Mouse (Mus musculus): ENCODE measurements around the gene Ptprr. TPM values are rescaled to one million over a fixed set of nuclear protein-coding genes. Genes with fewer than 3 reads are reported as not detected.

The Ptprr gene
- polyA plus RNA-seq, 1 experiment from 2014 or later = 6.5 TPM

DNA sequence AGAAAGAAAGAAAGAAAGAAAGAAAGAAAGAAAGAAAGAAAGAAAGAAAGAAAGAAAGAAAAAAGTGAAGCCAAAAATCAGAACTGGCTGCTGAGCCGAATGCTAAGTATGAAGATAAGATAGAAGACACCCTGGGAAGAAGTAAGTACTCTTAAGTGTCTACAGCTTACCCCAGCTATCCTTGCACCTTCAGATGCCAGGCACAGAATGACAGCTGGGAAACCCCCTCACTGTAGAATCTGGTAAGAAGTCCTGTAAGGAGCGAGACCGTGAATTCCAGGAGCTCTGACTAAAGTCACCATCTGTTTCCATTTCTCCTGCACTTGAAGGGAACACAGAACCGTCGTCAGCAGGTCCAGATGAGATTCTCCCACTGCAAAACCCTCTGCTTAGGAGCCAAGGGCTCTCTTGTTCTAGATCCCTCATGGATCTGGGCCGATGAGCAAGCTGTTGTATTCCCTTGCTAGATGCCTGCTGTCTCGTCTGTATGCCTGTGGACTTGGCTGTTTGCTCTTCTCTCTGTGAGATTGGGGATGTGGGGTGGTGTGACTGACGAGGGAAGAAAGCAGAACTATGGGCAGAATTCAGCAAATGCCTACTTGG lies 273.2 kb downstream of the Ptprr start:
- Histone ChIP-seq H3K27ac (replicated peaks; ENCODE audit: low read depth, low read length) (no peak overlapping the region), H3K9me3 (ENCODE audit: control insufficient read depth, low read length) (no peaks in the 10 kb centered on the region), H3K4me1 (ENCODE audit: control insufficient read depth, insufficient read depth, low read length) (no peaks in the 10 kb centered on the region), H3K27me3 (replicated peaks; ENCODE audit: control insufficient read depth, insufficient read depth, low read length) (no peaks in the 10 kb centered on the region), H3K9ac (ENCODE audit: low read depth, low read length) (no peak overlapping the region), H3K36me3 (ENCODE audit: control insufficient read depth, insufficient read depth, low read length) (no peaks in the 10 kb centered on the region), H3K4me2 (ENCODE audit: low read depth, low read length) (no peak overlapping the region), H3K4me3 (ENCODE audit: low read depth, low read length) (no peak overlapping the region)
- 52% methylated on average over 8 of the region's 8 CpGs for WGBS
- no peak for DNase-seq (ENCODE audit: low spot score)
- ATAC-seq (ENCODE audit: low read depth) = no peak

DNA sequence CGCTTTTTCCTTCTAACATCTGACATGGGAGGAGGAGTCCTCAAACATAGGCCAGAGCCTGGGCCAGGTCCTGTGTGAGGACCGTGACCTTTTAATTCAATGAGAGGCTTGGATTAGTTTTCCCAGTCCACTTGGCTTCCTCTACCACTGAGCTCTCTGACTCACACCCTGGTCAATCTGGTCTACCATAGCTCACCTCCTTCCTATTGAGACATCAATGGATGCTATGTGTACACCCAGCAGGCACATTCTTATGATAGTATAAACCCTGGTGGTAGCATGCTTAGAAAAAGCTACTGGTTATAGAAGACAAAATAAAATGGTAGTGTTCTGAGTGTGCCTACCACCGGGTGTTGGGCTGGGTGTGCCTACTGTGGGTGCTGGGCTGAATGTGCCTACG lies 278.4 kb downstream of the Ptprr start:
- H3K9ac ChIP-seq (ENCODE audit: low read depth, low read length) = no peak overlapping the region
- no peaks in the 10 kb centered on the region for H3K9me3 ChIP-seq (ENCODE audit: control insufficient read depth, low read length)
- 89% methylated on average over 4 of the region's 4 CpGs for WGBS
- no peak overlapping the region for H3K4me3 ChIP-seq (ENCODE audit: low read depth, low read length)
- no peak overlapping the region for H3K4me2 ChIP-seq (ENCODE audit: low read depth, low read length)
- 0 out of 2 replicates have a peak, but pooled peaks cover 3% of the 10 kb centered on the region for H3K4me1 ChIP-seq (ENCODE audit: control insufficient read depth, insufficient read depth, low read length)
- no peak for ATAC-seq (ENCODE audit: low read depth)
- DNase-seq (ENCODE audit: low spot score) = no peak
- no peak overlapping the region for H3K27ac ChIP-seq (replicated peaks; ENCODE audit: low read depth, low read length)
- H3K27me3 ChIP-seq (replicated peaks; ENCODE audit: control insufficient read depth, insufficient read depth, low read length) = peaks cover 16% of the 10 kb centered on the region
- H3K36me3 ChIP-seq (ENCODE audit: control insufficient read depth, insufficient read depth, low read length) = no peaks in the 10 kb centered on the region

DNA sequence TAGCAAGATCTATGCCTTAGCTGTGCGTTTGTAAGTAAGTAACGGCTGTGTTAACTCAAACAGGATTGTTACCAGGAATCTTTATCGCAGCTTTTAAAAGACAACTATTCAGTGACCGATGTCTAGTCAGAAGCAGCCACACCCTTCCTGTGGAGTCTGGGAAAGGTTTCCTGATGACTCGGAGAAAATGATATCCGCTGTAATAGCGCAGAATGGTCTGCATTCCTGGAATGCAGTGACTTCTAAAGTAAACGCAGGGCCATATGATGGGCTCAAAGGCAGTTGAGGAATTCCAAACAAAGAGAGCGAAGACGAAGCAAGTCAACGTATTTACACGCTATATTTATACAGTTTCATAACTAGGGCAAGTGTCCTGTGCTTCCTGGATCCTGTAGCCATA lies 279.8 kb downstream of the Ptprr start:
- no peaks in the 10 kb centered on the region for H3K9me3 ChIP-seq (ENCODE audit: control insufficient read depth, low read length)
- no peak for ATAC-seq (ENCODE audit: low read depth)
- WGBS = 47% methylated on average over 12 of the region's 12 CpGs
- peaks cover 25% of the 10 kb centered on the region for H3K27me3 ChIP-seq (replicated peaks; ENCODE audit: control insufficient read depth, insufficient read depth, low read length)
- peak; percentile 28 for DNase-seq (ENCODE audit: low spot score)
- H3K4me3 ChIP-seq (ENCODE audit: low read depth, low read length) = no peak overlapping the region
- no peak overlapping the region for H3K9ac ChIP-seq (ENCODE audit: low read depth, low read length)
- no peaks in the 10 kb centered on the region for H3K36me3 ChIP-seq (ENCODE audit: control insufficient read depth, insufficient read depth, low read length)
- no peak overlapping the region for H3K4me2 ChIP-seq (ENCODE audit: low read depth, low read length)
- 0 out of 2 replicates have a peak overlapping the region, but pooled peaks have one; percentile 4 for H3K27ac ChIP-seq (replicated peaks; ENCODE audit: low read depth, low read length)
- H3K4me1 ChIP-seq (ENCODE audit: control insufficient read depth, insufficient read depth, low read length) = 0 out of 2 replicates have a peak, but pooled peaks cover 3% of the 10 kb centered on the region

DNA sequence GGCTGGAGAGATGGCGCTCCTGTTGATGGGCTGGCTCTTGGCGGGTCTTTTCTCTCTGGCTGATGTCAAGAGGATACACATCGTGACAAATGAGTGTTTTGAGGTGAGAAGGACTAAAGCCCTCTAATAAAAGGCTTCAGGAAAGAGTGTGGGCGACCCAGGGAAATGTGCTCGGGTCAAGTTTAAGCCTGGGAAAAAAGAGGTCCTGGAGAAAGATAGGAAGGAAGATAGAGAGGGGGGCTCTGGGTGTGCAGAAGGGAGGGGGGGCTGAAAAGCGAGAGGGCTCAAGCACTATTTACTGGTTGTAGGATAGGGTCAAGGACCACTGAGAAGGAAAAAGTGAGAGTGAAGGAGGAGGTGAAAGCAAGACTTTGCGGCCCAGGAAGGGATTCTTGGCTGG lies 282.8 kb downstream of the Ptprr start:
- Histone ChIP-seq H3K27me3 (replicated peaks; ENCODE audit: control insufficient read depth, insufficient read depth, low read length) (peaks cover 25% of the 10 kb centered on the region), H3K36me3 (ENCODE audit: control insufficient read depth, insufficient read depth, low read length) (no peaks in the 10 kb centered on the region), H3K4me1 (ENCODE audit: control insufficient read depth, insufficient read depth, low read length) (0 out of 2 replicates have a peak, but pooled peaks cover 3% of the 10 kb centered on the region), H3K9ac (ENCODE audit: low read depth, low read length) (peak overlapping the region; percentile 46), H3K27ac (replicated peaks; ENCODE audit: low read depth, low read length) (no peak overlapping the region), H3K9me3 (ENCODE audit: control insufficient read depth, low read length) (no peaks in the 10 kb centered on the region), H3K4me3 (ENCODE audit: low read depth, low read length) (peak overlapping the region; percentile 47), H3K4me2 (ENCODE audit: low read depth, low read length) (peak overlapping the region; percentile 86)
- 14% methylated on average over 7 of the region's 7 CpGs for WGBS
- ATAC-seq (ENCODE audit: low read depth) (no peak), DNase-seq (ENCODE audit: low spot score) (no peak)

DNA sequence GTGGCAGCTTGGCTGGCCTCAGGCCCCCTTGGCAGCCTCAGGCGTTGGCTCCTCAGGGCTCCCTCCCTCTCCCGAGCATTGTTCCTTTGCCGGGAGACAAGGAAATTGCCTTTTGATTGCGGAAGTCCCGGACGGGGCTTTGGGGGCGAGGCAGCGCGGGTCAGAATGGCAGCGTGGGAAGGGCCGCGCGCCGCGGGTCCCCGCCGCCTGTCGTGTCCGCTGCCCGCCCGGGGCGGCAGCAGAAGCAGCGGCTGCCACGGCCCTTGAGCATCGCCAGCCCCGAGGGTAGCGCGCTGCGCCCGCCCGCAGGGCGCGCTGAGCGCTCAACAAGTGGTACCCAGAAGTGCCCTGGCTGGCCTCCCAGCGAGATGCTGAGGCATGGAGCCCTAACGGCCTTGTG lies 283.2 kb downstream of the Ptprr start:
- no peak overlapping the region for H3K27ac ChIP-seq (replicated peaks; ENCODE audit: low read depth, low read length)

DNA sequence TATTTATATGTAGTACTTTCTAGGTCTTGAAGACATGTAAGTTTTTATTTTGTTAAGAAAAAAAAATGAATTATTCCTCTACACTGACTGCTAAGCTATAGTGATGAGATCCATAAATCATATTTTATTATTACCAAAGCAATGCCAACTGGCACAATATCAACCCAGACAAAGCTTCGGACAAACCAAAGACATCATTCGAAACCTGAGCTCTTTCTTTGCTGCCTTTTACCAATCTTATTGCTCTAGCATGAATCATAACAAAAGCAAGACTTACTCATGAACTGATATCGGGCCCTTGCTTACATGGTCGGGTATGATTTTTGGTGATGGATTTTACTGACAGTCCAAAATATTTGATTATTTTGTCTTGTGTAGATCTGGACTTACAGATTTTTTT lies 286.3 kb downstream of the Ptprr start:
- WGBS = 88% methylated on average over 4 of the region's 4 CpGs
- no peak for ATAC-seq (ENCODE audit: low read depth)
- no peak overlapping the region for H3K4me3 ChIP-seq (ENCODE audit: low read depth, low read length)

More for the DNA sequence above, 283.2 kb downstream of the Ptprr start:
- ATAC-seq (ENCODE audit: low read depth) = no peak
- Histone ChIP-seq H3K9ac (ENCODE audit: low read depth, low read length) (peak overlapping the region; percentile 46), H3K4me2 (ENCODE audit: low read depth, low read length) (peak overlapping the region; percentile 86), H3K4me3 (ENCODE audit: low read depth, low read length) (peak overlapping the region; percentile 47), H3K9me3 (ENCODE audit: control insufficient read depth, low read length) (no peaks in the 10 kb centered on the region), H3K36me3 (ENCODE audit: control insufficient read depth, insufficient read depth, low read length) (no peaks in the 10 kb centered on the region), H3K4me1 (ENCODE audit: control insufficient read depth, insufficient read depth, low read length) (0 out of 2 replicates have a peak, but pooled peaks cover 3% of the 10 kb centered on the region), H3K27me3 (replicated peaks; ENCODE audit: control insufficient read depth, insufficient read depth, low read length) (peaks cover 25% of the 10 kb centered on the region)
- WGBS = 11% methylated on average over 3 of the region's 36 CpGs
- peak; percentile 38 for DNase-seq (ENCODE audit: low spot score)

DNA sequence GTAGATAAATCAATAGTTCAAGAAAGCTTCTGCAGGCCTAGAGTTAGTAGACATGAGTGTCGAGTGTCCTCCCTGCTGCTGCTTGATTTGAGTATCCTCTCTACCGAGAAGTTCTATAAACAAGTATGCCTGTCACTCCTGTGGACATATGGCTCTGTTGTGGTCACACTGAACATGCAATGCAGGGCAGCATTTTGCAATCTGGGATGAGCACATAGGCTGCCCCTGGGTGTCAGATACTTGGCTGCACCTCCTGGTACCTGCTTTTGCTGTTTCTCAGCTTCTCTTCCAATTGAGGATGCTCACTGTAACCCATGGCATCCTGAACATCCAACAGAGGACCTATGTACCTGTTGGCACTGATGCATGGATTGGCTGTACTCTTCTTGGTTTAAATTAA lies 291.4 kb downstream of the Ptprr start:
- Histone ChIP-seq H3K9ac (ENCODE audit: low read depth, low read length) (no peak overlapping the region), H3K4me2 (ENCODE audit: low read depth, low read length) (no peak overlapping the region), H3K4me3 (ENCODE audit: low read depth, low read length) (no peak overlapping the region), H3K4me1 (ENCODE audit: control insufficient read depth, insufficient read depth, low read length) (no peaks in the 10 kb centered on the region), H3K27ac (replicated peaks; ENCODE audit: low read depth, low read length) (no peak overlapping the region), H3K9me3 (ENCODE audit: control insufficient read depth, low read length) (no peaks in the 10 kb centered on the region), H3K27me3 (replicated peaks; ENCODE audit: control insufficient read depth, insufficient read depth, low read length) (no peaks in the 10 kb centered on the region), H3K36me3 (ENCODE audit: control insufficient read depth, insufficient read depth, low read length) (no peaks in the 10 kb centered on the region)
- ATAC-seq (ENCODE audit: low read depth) = no peak
- no peak for DNase-seq (ENCODE audit: low spot score)
- WGBS = 80% methylated on average over 2 of the region's 2 CpGs

More for the DNA sequence above, 286.3 kb downstream of the Ptprr start:
- H3K9me3 ChIP-seq (ENCODE audit: control insufficient read depth, low read length) = no peaks in the 10 kb centered on the region
- H3K27me3 ChIP-seq (replicated peaks; ENCODE audit: control insufficient read depth, insufficient read depth, low read length) = peaks cover 21% of the 10 kb centered on the region
- H3K9ac ChIP-seq (ENCODE audit: low read depth, low read length) = no peak overlapping the region
- no peak overlapping the region for H3K27ac ChIP-seq (replicated peaks; ENCODE audit: low read depth, low read length)
- no peaks in the 10 kb centered on the region for H3K36me3 ChIP-seq (ENCODE audit: control insufficient read depth, insufficient read depth, low read length)
- no peak for DNase-seq (ENCODE audit: low spot score)
- H3K4me2 ChIP-seq (ENCODE audit: low read depth, low read length) = no peak overlapping the region
- 0 out of 2 replicates have a peak, but pooled peaks cover 3% of the 10 kb centered on the region for H3K4me1 ChIP-seq (ENCODE audit: control insufficient read depth, insufficient read depth, low read length)

DNA sequence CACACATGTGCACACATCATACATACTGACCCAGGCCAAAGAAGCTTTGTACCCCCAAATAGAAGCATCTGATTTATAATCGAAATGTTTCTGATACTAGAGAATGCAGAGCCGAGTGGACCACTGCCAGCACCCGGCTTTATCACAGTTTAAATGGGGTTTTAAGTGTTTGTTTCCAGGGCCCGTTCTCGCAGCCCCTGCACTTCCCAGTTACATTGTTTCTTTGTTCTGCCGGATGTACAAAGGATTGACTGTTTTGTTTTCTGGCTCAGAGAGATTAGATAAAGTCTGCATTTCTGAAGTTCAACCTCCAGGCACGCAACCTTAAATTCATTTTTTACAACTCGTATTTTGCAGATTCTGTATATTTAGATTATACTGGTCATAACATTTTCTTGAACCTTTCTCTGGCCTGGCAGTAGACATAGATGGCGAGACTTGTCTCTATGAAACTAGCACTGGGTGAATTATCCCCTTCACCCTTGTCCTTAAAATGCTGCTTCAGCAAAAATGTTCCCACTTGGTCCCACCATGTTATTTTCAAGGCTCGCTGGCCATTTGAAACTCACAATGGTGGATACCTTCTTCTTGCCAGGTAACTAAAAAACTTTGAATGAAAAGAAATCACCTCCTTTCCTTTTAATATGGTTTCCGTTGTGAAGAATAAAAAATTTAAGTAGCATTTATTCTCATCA lies 292.6 kb downstream of the Ptprr start:
- H3K4me2 ChIP-seq (ENCODE audit: low read depth, low read length) = no peak overlapping the region
- no peaks in the 10 kb centered on the region for H3K36me3 ChIP-seq (ENCODE audit: control insufficient read depth, insufficient read depth, low read length)
- H3K4me1 ChIP-seq (ENCODE audit: control insufficient read depth, insufficient read depth, low read length) = no peaks in the 10 kb centered on the region
- H3K4me3 ChIP-seq (ENCODE audit: low read depth, low read length) = no peak overlapping the region
- H3K27ac ChIP-seq (replicated peaks; ENCODE audit: low read depth, low read length) = no peak overlapping the region
- WGBS = 56% methylated on average over 11 of the region's 11 CpGs
- H3K9ac ChIP-seq (ENCODE audit: low read depth, low read length) = no peak overlapping the region
- no peaks in the 10 kb centered on the region for H3K9me3 ChIP-seq (ENCODE audit: control insufficient read depth, low read length)
- no peak for ATAC-seq (ENCODE audit: low read depth)
- no peaks in the 10 kb centered on the region for H3K27me3 ChIP-seq (replicated peaks; ENCODE audit: control insufficient read depth, insufficient read depth, low read length)
- no peak for DNase-seq (ENCODE audit: low spot score)

Measured in embryonic facial prominence, embryonic 14.5 days (tissue).